Mouse (Mus musculus): ENCODE data around the gene Tmem42. TPM values are rescaled to one million over a fixed set of nuclear protein-coding genes. Genes with fewer than 3 reads are reported as not detected.
A peak's percentile ranks its signal among the peaks of the same experiment; 100 is the strongest.

Tmem42 gene
- polyA plus RNA-seq, 1 experiment = 2.2 TPM

DNA sequence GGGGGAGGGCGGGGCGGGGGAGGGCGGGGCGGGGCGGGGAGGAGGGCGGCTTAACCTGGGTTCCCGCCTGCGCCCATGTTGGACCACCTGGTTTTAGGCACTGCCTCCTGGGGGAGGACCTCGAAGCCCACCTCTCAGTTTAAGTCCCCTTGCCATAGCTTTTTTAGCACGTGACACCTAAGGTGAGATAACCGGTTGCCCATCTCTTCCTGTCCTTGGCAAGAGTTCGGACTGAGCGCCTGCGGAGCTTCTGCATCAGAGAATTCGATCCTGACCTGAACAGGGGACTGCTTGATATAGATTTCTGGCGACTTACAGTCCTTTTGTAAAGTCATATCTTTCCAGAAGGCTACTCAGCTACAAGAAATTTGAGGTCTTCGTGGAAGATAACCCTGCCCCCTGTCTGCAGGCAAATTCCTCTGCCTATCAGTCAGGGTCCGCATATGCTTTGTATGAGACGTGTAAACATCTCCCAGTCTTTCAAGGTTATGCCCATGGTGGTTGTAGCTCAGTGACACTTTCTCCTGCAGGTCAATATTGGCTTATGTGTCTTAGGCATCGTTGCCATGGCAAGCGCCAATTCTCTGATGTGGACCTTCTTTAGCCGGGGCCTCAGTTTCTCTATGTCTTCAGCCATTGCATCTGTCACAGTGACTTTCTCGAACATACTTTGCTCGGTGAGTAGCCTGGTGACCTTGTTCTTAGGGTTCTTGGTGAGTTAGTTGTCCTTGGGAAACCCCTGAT lies 682 bp downstream of the Tmem42 start:
- H3K27me3 ChIP-seq (ENCODE audit: control insufficient read depth, insufficient read depth, low read length, poor library complexity, severe bottlenecking) = no peaks in the 10 kb centered on the region
- H3K27ac ChIP-seq (ENCODE audit: insufficient read depth, low read length) = no peak overlapping the region
- peak overlapping the region; percentile 50 for H3K4me3 ChIP-seq (ENCODE audit: low read depth, low read length)
- H3K36me3 ChIP-seq (ENCODE audit: control insufficient read depth, insufficient read depth, low read length, poor library complexity, severe bottlenecking) = peaks cover 7% of the 10 kb centered on the region
- no peak for TF ChIP-seq POLR2A (IDR thresholded peaks at IDR 0.05; ENCODE audit: insufficient read depth, low read length)
- no peak for TF ChIP-seq EP300 (IDR thresholded peaks at IDR 0.05; ENCODE audit: insufficient read depth, low read depth, low read length)
- TF ChIP-seq CTCF (IDR thresholded peaks at IDR 0.05; ENCODE audit: low read depth, low read length) = no peak
- H3K9me3 ChIP-seq (replicated peaks; ENCODE audit: control insufficient read depth, insufficient read depth, low read length, poor library complexity, severe bottlenecking) = no peaks in the 10 kb centered on the region
- H3K4me1 ChIP-seq (ENCODE audit: control insufficient read depth, insufficient read depth, low read length) = no peaks in the 10 kb centered on the region
- peak overlapping the region; percentile 62 for H3K9ac ChIP-seq (ENCODE audit: low read depth, poor library complexity, severe bottlenecking)

DNA sequence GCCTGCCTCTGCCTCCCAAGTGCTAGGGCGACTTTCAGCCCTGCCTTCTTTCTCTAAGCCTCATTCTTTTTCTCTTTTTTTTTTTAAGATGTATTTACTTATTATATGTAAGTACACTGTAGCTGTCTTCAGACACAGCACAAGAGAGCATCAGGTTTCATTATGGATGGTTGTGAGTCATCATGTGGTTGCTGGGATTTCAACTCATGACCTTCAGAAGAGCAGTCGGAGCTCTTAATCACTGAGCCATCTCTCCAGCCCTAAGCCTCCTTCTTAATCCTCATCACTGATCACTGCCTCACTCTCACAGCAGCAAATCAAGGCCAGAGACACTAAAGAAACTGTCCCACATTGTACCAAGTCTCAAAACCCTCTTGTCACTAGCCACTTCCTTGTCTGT lies 3.1 kb downstream of the Tmem42 start:
- H3K27me3 ChIP-seq (ENCODE audit: control insufficient read depth, insufficient read depth, low read length, poor library complexity, severe bottlenecking) = no peaks in the 10 kb centered on the region
- no peak overlapping the region for H3K27ac ChIP-seq (ENCODE audit: insufficient read depth, low read length)
- no peak overlapping the region for H3K9ac ChIP-seq (ENCODE audit: low read depth, poor library complexity, severe bottlenecking)
- TF ChIP-seq CTCF (IDR thresholded peaks at IDR 0.05; ENCODE audit: low read depth, low read length) (no peak), POLR2A (IDR thresholded peaks at IDR 0.05; ENCODE audit: insufficient read depth, low read length) (no peak), EP300 (IDR thresholded peaks at IDR 0.05; ENCODE audit: insufficient read depth, low read depth, low read length) (no peak)
- H3K9me3 ChIP-seq (replicated peaks; ENCODE audit: control insufficient read depth, insufficient read depth, low read length, poor library complexity, severe bottlenecking) = no peaks in the 10 kb centered on the region
- no peaks in the 10 kb centered on the region for H3K36me3 ChIP-seq (ENCODE audit: control insufficient read depth, insufficient read depth, low read length, poor library complexity, severe bottlenecking)
- no peak overlapping the region for H3K4me3 ChIP-seq (ENCODE audit: low read depth, low read length)
- H3K4me1 ChIP-seq (ENCODE audit: control insufficient read depth, insufficient read depth, low read length) = no peaks in the 10 kb centered on the region

DNA sequence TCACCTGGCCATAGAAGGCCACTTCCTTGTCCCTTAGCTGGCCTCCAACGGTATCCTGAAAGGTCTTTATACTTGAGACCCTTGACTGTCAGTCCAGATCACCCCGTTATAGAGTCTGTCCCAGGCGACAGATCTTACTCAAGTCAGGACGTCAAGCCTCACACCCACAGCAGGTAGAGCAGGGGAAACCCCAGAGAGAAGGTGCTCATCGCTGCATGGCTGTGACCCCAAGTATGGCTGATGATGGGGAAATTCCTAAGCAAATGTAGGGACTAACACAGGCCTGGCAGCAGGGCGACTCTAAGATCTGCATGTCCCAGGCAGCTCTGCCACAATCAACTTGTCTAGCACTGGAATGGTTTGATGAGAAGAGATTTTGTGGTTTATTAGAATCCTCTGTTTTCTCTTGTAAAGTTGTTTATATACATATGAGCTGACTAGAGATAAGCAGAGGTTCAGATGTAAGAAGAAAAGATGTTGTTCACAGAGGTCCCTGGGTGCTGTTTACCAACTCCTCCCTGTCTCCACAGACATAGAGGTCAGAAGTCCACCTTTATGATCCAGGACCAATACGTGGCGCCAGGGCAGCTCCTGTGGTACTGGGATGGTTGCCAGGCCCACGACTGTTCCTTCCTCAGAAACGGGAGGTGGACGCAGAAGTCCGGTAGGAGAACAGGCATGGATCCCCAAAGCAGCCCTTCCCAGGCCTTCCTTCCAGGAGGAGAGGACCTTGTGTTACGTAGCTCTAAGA lies 10.5 kb downstream of the Tmem42 start:
- no peak overlapping the region for H3K27ac ChIP-seq (ENCODE audit: insufficient read depth, low read length)
- H3K4me3 ChIP-seq (ENCODE audit: low read depth, low read length) = no peak overlapping the region
- H3K4me1 ChIP-seq (ENCODE audit: control insufficient read depth, insufficient read depth, low read length) = no peaks in the 10 kb centered on the region
- H3K36me3 ChIP-seq (ENCODE audit: control insufficient read depth, insufficient read depth, low read length, poor library complexity, severe bottlenecking) = no peaks in the 10 kb centered on the region
- TF ChIP-seq CTCF (IDR thresholded peaks at IDR 0.05; ENCODE audit: low read depth, low read length) (no peak), POLR2A (IDR thresholded peaks at IDR 0.05; ENCODE audit: insufficient read depth, low read length) (no peak), EP300 (IDR thresholded peaks at IDR 0.05; ENCODE audit: insufficient read depth, low read depth, low read length) (no peak)
- no peaks in the 10 kb centered on the region for H3K27me3 ChIP-seq (ENCODE audit: control insufficient read depth, insufficient read depth, low read length, poor library complexity, severe bottlenecking)
- H3K9me3 ChIP-seq (replicated peaks; ENCODE audit: control insufficient read depth, insufficient read depth, low read length, poor library complexity, severe bottlenecking) = no peaks in the 10 kb centered on the region
- no peak overlapping the region for H3K9ac ChIP-seq (ENCODE audit: low read depth, poor library complexity, severe bottlenecking)

DNA sequence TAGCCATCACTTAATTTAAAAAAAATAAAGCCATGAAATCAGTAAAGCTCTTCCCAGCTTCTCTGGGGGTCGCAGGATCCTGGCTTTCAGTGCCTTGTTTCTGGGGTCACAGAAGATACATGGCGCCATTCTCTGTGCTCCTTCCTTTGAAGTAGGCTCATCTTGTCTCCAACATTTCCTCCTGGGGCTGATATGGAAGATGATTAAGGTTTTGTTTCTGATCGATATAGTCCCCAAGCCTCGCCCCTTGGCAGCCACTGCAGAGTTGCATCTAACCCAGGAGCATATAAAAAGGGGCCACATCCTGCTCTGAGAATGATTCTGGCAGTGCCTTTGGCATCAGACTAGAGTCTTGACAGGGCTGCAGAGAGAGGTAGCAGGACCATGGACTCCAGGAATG lies 13.3 kb downstream of the Tmem42 start, which contains the start of gene Tgm4:
Gene Tgm4, plus strand, starts transcription at position 301 of the 400 bp plus-strand sequence.
- no peak for TF ChIP-seq EP300 (IDR thresholded peaks at IDR 0.05; ENCODE audit: insufficient read depth, low read depth, low read length)
- no peak for TF ChIP-seq CTCF (IDR thresholded peaks at IDR 0.05; ENCODE audit: low read depth, low read length)
- TF ChIP-seq POLR2A (IDR thresholded peaks at IDR 0.05; ENCODE audit: insufficient read depth, low read length) = no peak

DNA sequence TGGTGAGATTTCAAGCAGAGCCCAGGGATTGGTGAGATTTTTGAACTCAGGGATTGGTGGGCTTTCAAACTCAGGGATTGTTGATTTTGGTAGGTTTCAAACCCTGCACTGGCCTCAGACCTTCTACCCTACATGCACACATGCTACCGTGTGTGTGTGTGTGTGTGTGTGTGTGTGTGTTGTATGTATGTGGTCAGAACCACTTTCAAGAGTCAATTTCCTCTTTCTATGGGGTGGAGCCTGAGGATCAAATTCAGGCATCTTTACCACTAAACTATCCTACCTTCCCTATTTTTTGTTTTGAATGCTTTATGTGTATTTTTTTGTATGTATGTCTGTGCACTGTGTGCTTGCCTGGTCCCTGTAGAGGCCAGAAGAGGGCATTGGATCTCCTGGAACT lies 26.5 kb downstream of the Tmem42 start:
- TF ChIP-seq EP300 (IDR thresholded peaks at IDR 0.05; ENCODE audit: insufficient read depth, low read depth, low read length) = no peak
- H3K27me3 ChIP-seq (ENCODE audit: control insufficient read depth, insufficient read depth, low read length, poor library complexity, severe bottlenecking) = no peaks in the 10 kb centered on the region
- no peak overlapping the region for H3K4me3 ChIP-seq (ENCODE audit: low read depth, low read length)
- no peaks in the 10 kb centered on the region for H3K9me3 ChIP-seq (replicated peaks; ENCODE audit: control insufficient read depth, insufficient read depth, low read length, poor library complexity, severe bottlenecking)
- H3K36me3 ChIP-seq (ENCODE audit: control insufficient read depth, insufficient read depth, low read length, poor library complexity, severe bottlenecking) = no peaks in the 10 kb centered on the region
- no peaks in the 10 kb centered on the region for H3K4me1 ChIP-seq (ENCODE audit: control insufficient read depth, insufficient read depth, low read length)
- no peak overlapping the region for H3K27ac ChIP-seq (ENCODE audit: insufficient read depth, low read length)
- no peak overlapping the region for H3K9ac ChIP-seq (ENCODE audit: low read depth, poor library complexity, severe bottlenecking)

More for the DNA sequence above, 13.3 kb downstream of the Tmem42 start, which contains the start of gene Tgm4:
- Histone ChIP-seq H3K9me3 (replicated peaks; ENCODE audit: control insufficient read depth, insufficient read depth, low read length, poor library complexity, severe bottlenecking) (no peaks in the 10 kb centered on the region), H3K4me1 (ENCODE audit: control insufficient read depth, insufficient read depth, low read length) (no peaks in the 10 kb centered on the region), H3K9ac (ENCODE audit: low read depth, poor library complexity, severe bottlenecking) (no peak within 1 kb of the TSS), H3K27me3 (ENCODE audit: control insufficient read depth, insufficient read depth, low read length, poor library complexity, severe bottlenecking) (no peaks in the 10 kb centered on the region), H3K27ac (ENCODE audit: insufficient read depth, low read length) (no peak within 1 kb of the TSS), H3K4me3 (ENCODE audit: low read depth, low read length) (no peak within 1 kb of the TSS), H3K36me3 (ENCODE audit: control insufficient read depth, insufficient read depth, low read length, poor library complexity, severe bottlenecking) (no peaks in the 10 kb centered on the region)

All from ES-Bruce4 (cell line).